Mouse (Mus musculus) megakaryocyte, embryonic 14.5 days (primary cell): ENCODE results near the gene Umps.

Source experiments
- FLI1 ChIP-seq: IDR thresholded peaks from 2 replicates; pipeline ENCODE4 v1.6.1; 2012; ENCODE audit warnings: low read length, inconsistent platforms, mixed read lengths
- GATA1 ChIP-seq: IDR thresholded peaks from 3 replicates; pipeline ENCODE4 v1.6.1; 2012; ENCODE audit warnings: mixed read lengths, low read length, inconsistent platforms, borderline replicate concordance

DNA sequence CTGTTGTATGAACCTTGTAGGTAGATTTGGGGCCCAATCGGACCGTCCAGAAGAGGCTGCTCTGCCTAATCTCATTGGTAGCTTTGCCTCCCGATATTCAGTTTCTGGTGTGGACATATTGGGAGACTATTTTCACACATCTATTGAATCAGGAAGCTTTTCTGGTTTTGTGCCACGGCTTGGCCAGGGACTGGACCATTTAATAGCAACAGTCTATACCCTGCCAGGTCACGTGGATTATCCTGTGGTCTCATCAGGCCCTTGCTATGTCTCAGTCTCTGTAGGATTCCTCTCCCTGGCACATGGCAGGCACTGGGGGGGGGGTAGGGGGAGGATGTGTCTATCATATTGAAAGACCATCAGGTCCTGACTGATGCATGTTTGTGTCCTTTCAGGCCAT lies 26.7 kb downstream of the Umps start:
- TF ChIP-seq GATA1 (no peak), FLI1 (no peak)
